Mouse (Mus musculus) frontal cortex, postnatal 14 days (tissue): ENCODE results near the gene Mdfic.

Experiments used
- DNase-seq, 2 experiments: peaks; one replicate each; pipeline ENCODE4 v3.0.0; 2022; ENCODE audit warnings: low spot score in 2 of 2

Mdfic gene

DNA sequence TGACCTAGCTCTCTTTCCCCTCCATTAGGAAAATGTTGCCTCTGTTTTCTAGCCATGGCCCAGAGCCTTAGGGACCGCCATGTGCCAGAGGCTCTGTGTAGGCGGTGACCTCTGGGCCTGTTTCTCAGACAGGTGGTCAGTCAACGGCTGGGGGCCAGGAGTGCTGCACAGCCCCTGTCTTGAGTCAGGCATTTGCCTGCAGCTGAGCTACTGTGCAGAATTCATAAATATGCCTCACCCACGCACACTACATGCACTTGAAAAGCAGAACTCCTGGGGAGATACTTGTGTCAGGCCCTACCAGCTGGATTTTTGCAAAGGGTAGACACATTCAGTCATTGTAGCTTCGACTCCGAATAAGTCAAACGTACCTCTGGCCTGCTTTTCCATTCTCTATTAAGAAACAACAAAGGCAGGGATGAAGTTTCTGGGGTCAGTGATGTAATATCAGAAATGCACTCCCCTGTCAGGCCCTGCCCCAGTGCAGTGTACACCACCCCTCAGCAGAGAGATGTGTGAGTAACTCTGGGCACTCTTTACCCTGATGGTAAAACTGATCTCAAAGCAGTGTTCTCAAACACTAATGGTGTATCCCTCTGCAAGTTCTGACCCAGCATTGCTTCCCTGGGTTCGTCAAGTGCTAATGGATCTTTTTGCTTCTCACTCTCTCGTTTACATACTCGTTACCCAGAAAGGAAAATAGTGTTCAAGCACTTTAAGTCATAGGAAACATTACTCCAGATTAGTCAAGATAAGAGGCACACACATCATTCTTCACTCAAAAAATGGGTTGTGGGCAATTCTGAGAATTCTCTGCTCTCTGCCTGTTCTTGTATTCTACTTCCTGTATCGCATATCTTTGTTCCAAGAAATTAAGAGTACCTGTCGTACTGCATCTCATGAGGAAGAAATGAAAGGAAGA, 72.5 kb downstream of the Mdfic start:
- DNase-seq, result no peak

DNA sequence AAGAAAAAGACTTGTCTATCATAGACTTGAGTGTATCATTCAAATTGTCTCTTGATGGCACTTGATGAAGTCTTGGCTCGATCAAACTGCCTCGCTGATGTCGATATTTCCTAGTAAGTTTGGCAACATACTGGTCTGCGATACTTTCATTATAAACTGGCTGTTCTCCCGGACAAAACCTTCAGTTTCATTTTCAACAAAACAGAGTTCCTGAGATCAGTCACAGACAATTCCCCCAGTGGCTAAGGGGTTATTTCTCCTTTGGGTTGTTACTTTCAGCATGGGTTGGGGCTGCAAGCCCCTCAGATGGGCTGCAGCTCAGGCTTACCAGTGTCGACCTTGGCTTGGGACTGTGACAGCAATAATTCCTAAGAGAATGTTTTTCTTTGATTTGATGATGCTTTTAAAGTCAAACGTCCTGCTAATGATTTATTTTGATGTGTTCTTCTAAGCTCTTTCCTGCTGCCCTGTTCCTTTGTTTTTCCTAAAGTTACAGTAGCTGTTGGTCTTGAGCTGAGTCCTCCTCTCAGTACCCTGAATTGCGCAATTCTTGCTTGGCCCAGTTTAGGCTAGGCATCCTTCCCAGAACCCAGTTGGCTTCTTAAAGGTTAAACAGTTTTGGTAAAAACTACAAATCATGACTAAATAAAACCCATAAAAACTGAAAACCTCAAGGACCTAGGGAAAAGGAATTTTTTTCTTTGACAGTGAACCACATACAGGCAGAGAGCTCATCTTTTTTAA, 73.3 kb downstream of the Mdfic start:
- no peak for DNase-seq

DNA sequence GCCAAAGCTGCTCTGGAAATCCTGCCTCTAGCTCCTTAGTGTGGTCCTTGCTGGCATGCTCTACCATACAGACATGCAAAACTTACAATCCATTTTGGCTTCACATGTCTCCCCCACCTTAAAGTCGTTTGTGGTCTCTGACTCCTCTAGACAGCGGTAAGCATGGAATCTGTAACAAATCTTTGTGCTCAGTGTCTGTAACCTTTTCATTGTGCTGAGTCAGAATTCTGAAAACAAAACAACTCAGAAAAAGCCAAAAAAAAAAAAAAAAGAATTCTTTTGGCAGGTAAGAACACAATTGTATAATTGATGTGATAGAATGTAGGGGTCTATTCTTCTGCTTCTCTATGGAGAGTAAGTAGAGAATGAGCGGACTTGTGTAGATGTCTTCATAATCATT, 74.3 kb downstream of the Mdfic start:
- no peak for DNase-seq

DNA sequence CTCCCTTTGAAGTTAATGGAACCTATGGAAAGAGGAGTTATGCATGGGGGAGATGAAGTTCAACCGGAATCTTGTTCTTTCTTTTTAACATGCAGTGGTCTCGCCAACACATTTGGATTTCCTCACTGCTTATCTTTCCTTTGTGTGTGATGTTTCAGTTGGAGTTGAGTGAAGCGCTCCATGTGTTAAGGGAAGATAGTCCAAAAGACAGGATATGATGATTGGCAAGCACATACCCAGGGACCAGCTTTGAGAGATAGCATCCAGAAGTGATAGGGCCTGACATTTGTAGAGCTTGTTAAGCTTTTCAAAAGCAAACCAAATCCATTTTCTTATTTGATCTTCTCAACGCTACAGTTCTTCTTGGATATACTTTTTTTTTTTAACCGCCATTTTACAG, 86.9 kb downstream of the Mdfic start:
- no peak for DNase-seq

DNA sequence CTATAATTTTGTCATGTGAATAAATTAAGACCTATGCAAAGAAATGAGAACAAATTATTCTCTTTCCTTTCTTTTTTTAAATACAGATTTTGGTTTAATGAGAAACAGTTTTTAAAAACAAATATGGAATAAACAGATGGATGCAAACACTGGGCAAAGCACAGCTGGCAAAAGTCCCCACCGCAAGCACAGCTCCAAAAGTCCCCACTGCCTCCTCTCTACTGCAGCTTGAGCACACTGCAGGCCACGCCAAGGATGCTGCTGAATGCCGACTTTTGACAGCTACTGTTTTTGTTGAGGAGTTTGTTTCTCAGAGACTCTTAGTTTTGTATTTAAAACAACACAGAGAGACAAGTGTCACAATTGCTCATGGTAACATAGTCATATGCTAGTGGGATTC, 104.8 kb downstream of the Mdfic start:
- DNase-seq, result no peak

DNA sequence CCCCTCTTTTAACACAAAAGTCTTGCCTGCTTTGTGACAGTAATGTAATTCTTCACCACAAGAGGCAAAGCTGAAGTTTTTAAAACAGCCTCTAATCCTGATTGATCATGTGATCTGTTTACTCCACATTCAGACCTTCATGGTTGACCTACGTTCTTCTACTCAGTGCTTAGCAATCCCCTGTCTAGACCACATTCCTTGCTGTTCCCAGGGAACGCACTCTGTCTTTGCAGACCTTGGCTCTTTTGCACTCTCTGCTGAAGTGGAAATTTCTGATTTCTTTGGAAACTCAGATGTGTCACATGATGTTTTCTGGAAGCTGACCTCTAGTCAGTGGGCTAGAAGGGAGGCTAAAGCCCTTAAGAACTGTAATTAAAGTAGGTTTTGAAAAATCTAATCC, 109.4 kb downstream of the Mdfic start:
- DNase-seq, result no peak

DNA sequence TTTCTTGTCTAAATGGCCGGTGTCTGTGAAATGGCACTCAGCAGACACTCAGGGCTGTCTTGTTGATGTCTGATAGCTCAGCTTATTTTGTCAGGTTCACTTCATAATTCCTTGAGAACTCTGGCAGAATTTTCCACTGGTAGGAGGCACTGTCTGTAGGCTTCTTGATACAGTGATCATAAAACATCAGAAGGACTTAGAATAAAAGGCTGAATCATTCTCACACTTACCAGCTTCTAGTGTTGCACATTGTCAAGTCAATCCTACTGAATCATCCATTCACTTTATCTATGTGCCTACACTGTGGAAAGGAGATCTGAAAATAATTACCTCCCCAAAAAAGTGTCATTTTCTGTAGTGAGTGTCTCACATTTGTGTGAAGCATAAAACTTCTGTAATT, 110.2 kb downstream of the Mdfic start:
- DNase-seq, result no peak

DNA sequence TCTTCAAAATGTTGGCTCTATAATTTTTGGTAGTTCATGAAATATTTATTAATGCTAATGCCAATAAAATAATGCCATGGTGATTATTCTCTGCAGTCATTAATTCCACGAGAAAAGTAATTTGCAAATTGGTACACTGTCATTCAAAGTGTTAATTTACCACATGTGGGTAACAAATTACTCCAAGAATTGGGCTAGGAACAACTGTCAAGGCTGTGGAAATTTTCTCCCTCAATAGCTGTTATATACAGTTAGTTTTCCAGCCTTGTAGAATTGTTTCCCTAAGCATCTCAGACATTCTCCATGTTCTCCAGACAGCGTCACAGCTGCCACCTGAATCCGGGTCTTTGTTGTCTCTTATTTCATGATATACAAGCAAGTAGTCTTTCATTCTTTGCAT, 117.2 kb downstream of the Mdfic start:
- no peak for DNase-seq

DNA sequence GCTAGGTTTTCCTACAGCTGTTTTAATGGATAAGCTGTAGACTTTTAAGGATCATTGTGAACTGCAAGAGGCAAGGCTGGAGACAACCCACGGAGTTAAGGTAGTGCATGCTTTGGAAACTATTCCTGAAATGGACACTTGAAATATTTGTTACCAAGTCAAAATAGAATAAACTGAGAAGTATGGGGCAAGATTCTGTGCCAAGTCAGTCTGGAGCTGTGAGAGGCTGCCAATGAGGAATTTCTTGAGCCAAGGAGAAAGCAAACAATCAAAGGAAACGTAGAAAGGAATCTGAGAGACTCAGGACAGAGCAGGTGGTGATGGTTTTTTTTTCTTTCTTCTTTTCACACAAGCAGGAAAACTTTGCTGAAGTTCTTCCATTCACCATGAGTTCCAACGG, 119.4 kb downstream of the Mdfic start:
- no peak for DNase-seq

DNA sequence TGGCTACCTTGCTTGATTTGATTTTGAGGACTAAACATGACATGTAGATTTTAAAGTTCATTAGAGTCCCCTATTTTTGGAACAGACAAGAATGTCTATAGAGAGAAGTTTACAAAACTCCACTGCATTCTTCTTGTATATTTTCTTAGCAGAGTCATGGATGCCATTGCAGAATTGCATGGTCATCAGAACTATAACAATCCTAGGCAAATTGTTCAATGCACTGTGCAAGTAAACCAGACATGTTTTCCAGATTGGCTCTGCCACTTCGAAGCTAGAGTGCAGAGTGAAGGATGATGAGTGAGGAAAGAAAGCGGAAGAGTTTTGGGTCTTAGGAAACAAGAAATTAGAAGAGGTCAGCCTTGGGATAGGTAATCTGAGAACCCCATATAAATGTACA, 120.0 kb downstream of the Mdfic start:
- no peak for DNase-seq

DNA sequence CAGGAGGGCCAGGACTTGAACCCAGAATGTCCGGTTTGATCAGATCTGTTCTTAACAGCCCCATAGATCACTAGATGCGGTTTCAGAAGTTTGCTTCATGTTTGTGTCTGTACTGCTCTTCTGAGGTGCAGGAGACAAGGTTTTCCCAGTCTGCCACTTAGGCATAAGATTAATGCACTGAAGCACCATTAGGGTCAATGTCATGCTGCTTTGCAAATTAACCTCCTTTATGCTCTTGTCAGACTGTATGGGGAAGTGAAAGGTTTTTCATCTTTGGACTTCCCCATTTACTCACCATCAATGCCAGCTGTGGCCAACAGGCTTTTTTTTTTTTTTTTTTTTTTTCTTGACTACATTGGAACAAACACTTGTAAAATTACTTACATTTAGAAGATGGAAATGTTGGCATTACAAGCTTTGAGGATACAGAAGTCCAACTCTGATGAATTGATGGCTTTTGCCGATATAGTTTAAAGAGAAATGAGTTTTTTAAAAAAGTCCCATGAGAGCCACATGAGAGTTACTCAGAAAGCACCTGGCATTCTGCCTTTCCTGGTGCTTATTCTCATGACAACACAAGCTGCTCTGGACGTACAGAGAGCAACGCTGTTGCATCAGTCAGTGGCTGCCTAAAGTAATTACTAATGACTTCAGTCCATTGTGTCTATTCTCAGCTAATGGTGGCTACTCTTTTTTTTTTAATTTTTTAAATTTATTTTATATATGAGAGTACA, 121.2 kb downstream of the Mdfic start:
- no peak for DNase-seq

DNA sequence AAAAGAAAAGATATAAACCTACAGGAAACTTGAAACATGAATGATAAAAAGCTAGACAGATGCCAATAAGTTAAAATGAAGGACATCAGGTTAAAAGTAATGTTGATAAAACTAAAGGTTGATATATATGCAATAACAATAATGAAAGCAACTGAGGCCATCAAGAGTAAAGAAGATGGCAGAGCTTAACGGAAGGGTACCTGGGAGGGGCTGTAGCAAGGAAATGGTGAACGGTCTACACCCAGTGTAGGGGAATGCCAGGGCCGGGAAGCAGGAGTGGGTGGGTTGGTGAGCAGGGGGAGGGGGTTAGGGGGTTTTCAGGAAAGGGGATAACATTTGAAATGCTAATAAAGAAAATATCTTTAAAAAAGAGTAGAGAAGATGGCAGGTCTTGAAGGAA, 122.8 kb downstream of the Mdfic start:
- no peak for DNase-seq

DNA sequence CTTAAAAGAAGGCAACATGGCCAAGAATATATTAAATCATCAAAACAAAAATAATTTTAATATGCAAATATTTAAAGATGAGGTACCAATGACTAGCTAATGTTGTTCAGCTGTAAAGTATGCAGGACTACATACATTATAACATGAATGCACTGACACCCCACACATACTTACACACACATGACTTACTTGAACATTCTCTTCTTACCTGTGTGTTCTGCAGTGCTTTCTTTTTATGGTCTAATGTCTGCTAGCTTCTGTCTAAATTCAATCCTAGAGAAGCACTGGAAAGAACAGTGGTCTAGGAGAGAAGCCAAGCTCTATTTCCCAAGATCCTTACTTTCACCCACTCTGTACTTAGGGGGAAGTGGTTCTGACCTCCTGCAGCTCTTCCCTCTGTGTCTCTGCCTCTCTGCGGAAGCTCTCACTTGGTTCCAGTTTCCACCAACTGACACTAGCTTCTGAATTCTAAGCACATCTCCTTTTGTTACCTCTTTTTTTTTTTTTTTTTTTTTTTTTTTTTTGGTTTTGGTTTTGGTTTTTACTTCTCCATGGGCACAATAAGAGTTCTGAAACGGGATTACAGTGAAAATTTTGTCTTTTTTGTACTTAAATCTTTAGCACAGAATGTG, 125.4 kb downstream of the Mdfic start:
- no peak for DNase-seq
